Mouse (Mus musculus) hindbrain, embryonic 10.5 days (tissue): ENCODE measurements at regions not wholly inside any gene's neighbourhood (a gene's known extent, or its start where the extent isn't known, plus 50 kb on each side); places are given as distances from the start of the nearest gene placed in this dataset.

ENCODE experiments used
- DNase-seq: peaks from one replicate; pipeline ENCODE4 v3.0.0-alpha.2; 2017; ENCODE audit warnings: low spot score
- H3K27ac ChIP-seq: fragments of 300-500 bp; sonication (generic); 2 replicates; pipeline ENCODE4 v1.5.1; 2016; ENCODE audit warnings: mild to moderate bottlenecking, moderate library complexity
- H3K27me3 ChIP-seq: fragments of 300-500 bp; sonication (generic); 2 replicates; pipeline ENCODE4 v1.6.1; 2016; ENCODE audit warnings: mild to moderate bottlenecking; ENCODE audit not compliant: poor library complexity, insufficient read depth, severe bottlenecking
- H3K36me3 ChIP-seq: fragments of 300-500 bp; sonication (generic); 2 replicates; pipeline ENCODE4 v1.6.1; 2016; ENCODE audit warnings: mild to moderate bottlenecking, moderate library complexity
- H3K4me1 ChIP-seq: fragments of 300-500 bp; sonication (generic); replicated peaks from 2 replicates; pipeline ENCODE4 v1.6.1; 2016; ENCODE audit warnings: mild to moderate bottlenecking
- H3K4me3 ChIP-seq: fragments of 300-500 bp; sonication (generic); 2 replicates; pipeline ENCODE4 v1.5.1; 2016; ENCODE audit warnings: mild to moderate bottlenecking, moderate library complexity
- H3K9me3 ChIP-seq: fragments of 300-500 bp; sonication (generic); 2 replicates; pipeline ENCODE4 v1.6.1; 2016; ENCODE audit warnings: mild to moderate bottlenecking, moderate library complexity
- WGBS: fragments of 180-500 bp; shearing (Covaris S2); methylation state at CpG from one replicate; pipeline ENCODE4 v1.1.7; 2016; 5-methylcytosine and 5-hydroxymethylcytosine counted together

GRCm38 (mm10) chr1:44957125-44957524 lies 354.2 kb upstream of the Col3a1 start:
- no peaks in the 10 kb centered on the region for H3K27me3 ChIP-seq
- H3K36me3 ChIP-seq: no peaks in the 10 kb centered on the region
- no peak overlapping the region for H3K27ac ChIP-seq
- no peak for DNase-seq
- no peaks in the 10 kb centered on the region for H3K9me3 ChIP-seq
- H3K4me1 ChIP-seq: no peaks in the 10 kb centered on the region
- WGBS: 75% methylated on average over 4 of the region's 4 CpGs
- no peak overlapping the region for H3K4me3 ChIP-seq

- Histone ChIP-seq H3K4me1 (no peaks in the 10 kb centered on the region), H3K27ac (no peak overlapping the region), H3K27me3 (no peaks in the 10 kb centered on the region), H3K36me3 (no peaks in the 10 kb centered on the region), H3K4me3 (no peak overlapping the region), H3K9me3 (no peaks in the 10 kb centered on the region)
- 68% methylated on average over 3 of the region's 3 CpGs for WGBS
- DNase-seq: no peak
Observed at GRCm38 (mm10) chr1:44987171-44987570, 324.2 kb upstream of the Col3a1 start.

DNA sequence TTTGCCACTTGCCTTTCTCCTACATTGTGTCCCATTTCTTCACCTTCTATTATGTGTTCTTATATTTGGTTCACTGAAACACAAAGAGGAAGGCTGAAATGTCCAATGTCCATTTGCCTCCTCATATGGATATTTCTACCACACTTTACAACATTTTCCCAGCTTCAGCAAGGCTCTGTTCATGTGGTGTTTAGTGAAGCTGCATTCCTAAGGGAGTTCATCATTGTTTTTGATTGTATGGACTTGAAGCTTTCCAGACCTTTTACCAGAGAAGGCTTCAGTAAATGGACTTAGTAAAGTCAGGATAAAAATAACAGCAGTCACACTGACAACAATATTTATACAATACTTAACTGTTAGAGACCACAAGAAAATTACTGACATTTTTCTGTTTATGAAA lies 290.8 kb upstream of the Col3a1 start:
- Histone ChIP-seq H3K36me3 (no peaks in the 10 kb centered on the region), H3K4me1 (no peaks in the 10 kb centered on the region), H3K27me3 (no peaks in the 10 kb centered on the region), H3K9me3 (0 out of 2 replicates have a peak, but pooled peaks cover 1% of the 10 kb centered on the region), H3K27ac (no peak overlapping the region), H3K4me3 (no peak overlapping the region)
- no peak for DNase-seq

- H3K9me3 ChIP-seq: 0 out of 2 replicates have a peak, but pooled peaks cover 4% of the 10 kb centered on the region
- no peak overlapping the region for H3K4me3 ChIP-seq
- DNase-seq: peak; percentile 11
- H3K36me3 ChIP-seq: no peaks in the 10 kb centered on the region
- 52% methylated on average over 2 of the region's 2 CpGs for WGBS
- no peaks in the 10 kb centered on the region for H3K4me1 ChIP-seq
- H3K27me3 ChIP-seq: no peaks in the 10 kb centered on the region
- no peak overlapping the region for H3K27ac ChIP-seq
Observed at GRCm38 (mm10) chr1:45021234-45021633, 290.1 kb upstream of the Col3a1 start.

- Histone ChIP-seq H3K4me1 (no peaks in the 10 kb centered on the region), H3K36me3 (no peaks in the 10 kb centered on the region), H3K9me3 (0 out of 2 replicates have a peak, but pooled peaks cover 4% of the 10 kb centered on the region), H3K27ac (no peak overlapping the region), H3K4me3 (no peak overlapping the region), H3K27me3 (no peaks in the 10 kb centered on the region)
- WGBS: 88% methylated on average over 1 of the region's 1 CpGs
- DNase-seq: no peak
Observed at GRCm38 (mm10) chr1:45022146-45022841, 289.0 kb upstream of the Col3a1 start.

- H3K4me3 ChIP-seq: no peak overlapping the region
- no peaks in the 10 kb centered on the region for H3K27me3 ChIP-seq
- H3K9me3 ChIP-seq: 0 out of 2 replicates have a peak, but pooled peaks cover 4% of the 10 kb centered on the region
- no peaks in the 10 kb centered on the region for H3K36me3 ChIP-seq
- no peak overlapping the region for H3K27ac ChIP-seq
- WGBS: 87% methylated on average over 3 of the region's 3 CpGs
- H3K4me1 ChIP-seq: no peaks in the 10 kb centered on the region
- no peak for DNase-seq
Observed at GRCm38 (mm10) chr1:45023336-45023735, 288.0 kb upstream of the Col3a1 start.

- DNase-seq: no peak
- no peak overlapping the region for H3K4me3 ChIP-seq
- H3K9me3 ChIP-seq: no peaks in the 10 kb centered on the region
- H3K4me1 ChIP-seq: no peaks in the 10 kb centered on the region
- H3K36me3 ChIP-seq: no peaks in the 10 kb centered on the region
- no peak overlapping the region for H3K27ac ChIP-seq
- H3K27me3 ChIP-seq: no peaks in the 10 kb centered on the region
- WGBS: 68% methylated on average over 4 of the region's 4 CpGs
Observed at GRCm38 (mm10) chr1:45031436-45032027, 279.8 kb upstream of the Col3a1 start.

- DNase-seq: no peak
- H3K27me3 ChIP-seq: no peaks in the 10 kb centered on the region
Observed at GRCm38 (mm10) chr1:45033343-45033742, 278.0 kb upstream of the Col3a1 start.

GRCm38 (mm10) chr1:45041328-45041727 lies 270.0 kb upstream of the Col3a1 start:
- no peaks in the 10 kb centered on the region for H3K9me3 ChIP-seq
- no peak for DNase-seq
- H3K27ac ChIP-seq: no peak overlapping the region
- WGBS: 97% methylated on average over 1 of the region's 1 CpGs
- no peaks in the 10 kb centered on the region for H3K4me1 ChIP-seq
- H3K4me3 ChIP-seq: no peak overlapping the region
- no peaks in the 10 kb centered on the region for H3K27me3 ChIP-seq
- no peaks in the 10 kb centered on the region for H3K36me3 ChIP-seq

More at GRCm38 (mm10) chr1:45033343-45033742, 278.0 kb upstream of the Col3a1 start:
- Histone ChIP-seq H3K27ac (no peak overlapping the region), H3K4me1 (no peaks in the 10 kb centered on the region), H3K4me3 (no peak overlapping the region), H3K36me3 (no peaks in the 10 kb centered on the region), H3K9me3 (no peaks in the 10 kb centered on the region)
- WGBS: 89% methylated on average over 7 of the region's 7 CpGs

GRCm38 (mm10) chr1:45041815-45042214 lies 269.5 kb upstream of the Col3a1 start:
- Histone ChIP-seq H3K27me3 (no peaks in the 10 kb centered on the region), H3K36me3 (no peaks in the 10 kb centered on the region), H3K4me3 (no peak overlapping the region), H3K27ac (no peak overlapping the region), H3K4me1 (no peaks in the 10 kb centered on the region), H3K9me3 (no peaks in the 10 kb centered on the region)
- no peak for DNase-seq

- no peaks in the 10 kb centered on the region for H3K9me3 ChIP-seq
- H3K4me1 ChIP-seq: no peaks in the 10 kb centered on the region
- no peak for DNase-seq
- H3K4me3 ChIP-seq: no peak overlapping the region
- H3K36me3 ChIP-seq: no peaks in the 10 kb centered on the region
- H3K27me3 ChIP-seq: no peaks in the 10 kb centered on the region
- no peak overlapping the region for H3K27ac ChIP-seq
Observed at GRCm38 (mm10) chr1:45043245-45043926, 268.0 kb upstream of the Col3a1 start.

DNA sequence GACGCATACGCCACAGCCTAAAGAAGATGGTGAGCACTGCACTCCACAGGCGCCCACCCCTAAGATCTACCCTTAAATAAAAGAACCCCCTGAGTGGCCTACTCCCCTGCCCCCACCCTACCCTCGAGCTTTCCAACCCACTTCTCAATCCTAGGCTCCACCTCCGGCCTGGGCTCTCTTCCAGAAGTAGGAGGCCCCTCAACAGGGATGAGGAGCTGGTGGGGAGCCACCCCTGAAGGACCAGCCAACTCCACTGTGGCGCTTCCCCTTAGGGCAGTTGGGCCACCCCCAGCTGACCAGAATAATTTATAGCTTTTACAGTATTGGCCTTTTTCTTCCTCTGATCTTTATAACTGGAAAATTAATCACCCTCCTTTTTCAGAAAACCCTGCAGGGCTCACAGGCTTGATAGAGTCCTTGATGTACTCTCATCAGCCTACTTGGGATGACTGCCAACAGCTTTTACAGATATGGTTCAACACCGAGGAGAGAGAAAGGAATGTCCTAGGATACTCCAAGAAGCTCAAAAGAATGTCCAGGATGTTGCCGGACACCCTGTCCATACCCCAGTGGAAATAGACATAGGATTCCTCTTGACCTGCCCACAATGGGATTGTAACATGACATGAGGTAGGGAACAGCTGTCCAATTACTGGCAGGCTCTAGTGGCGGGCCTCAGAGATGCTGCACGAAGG lies 220.3 kb upstream of the Col3a1 start:
- peaks cover 6% of the 10 kb centered on the region; the same call in 1 of the 2 replicates for H3K9me3 ChIP-seq
- H3K27me3 ChIP-seq: no peaks in the 10 kb centered on the region
- H3K4me3 ChIP-seq: no peak overlapping the region
- no peak for DNase-seq
- 94% methylated on average over 10 of the region's 10 CpGs for WGBS
- no peaks in the 10 kb centered on the region for H3K36me3 ChIP-seq
- H3K4me1 ChIP-seq: no peaks in the 10 kb centered on the region
- H3K27ac ChIP-seq: no peak overlapping the region

- no peaks in the 10 kb centered on the region for H3K27me3 ChIP-seq
- no peaks in the 10 kb centered on the region for H3K36me3 ChIP-seq
- no peak overlapping the region for H3K27ac ChIP-seq
- no peaks in the 10 kb centered on the region for H3K4me1 ChIP-seq
- H3K9me3 ChIP-seq: 0 out of 2 replicates have a peak, but pooled peaks cover 4% of the 10 kb centered on the region
- no peak for DNase-seq
- no peak overlapping the region for H3K4me3 ChIP-seq
Observed at GRCm38 (mm10) chr1:45100966-45101365, 210.4 kb upstream of the Col3a1 start.
